Mouse (Mus musculus): ENCODE data around the gene Olig3. TPM values are rescaled to one million over a fixed set of nuclear protein-coding genes. Genes with fewer than 3 reads are reported as not detected.
A peak's percentile ranks its signal among the peaks of the same experiment; 100 is the strongest.

Olig3 gene
- 9.3 and 25.7 TPM in 2 replicates for polyA plus RNA-seq (2015; fragmentation: Nextera tagmentation; extraction: Ambion mirVana)

DNA sequence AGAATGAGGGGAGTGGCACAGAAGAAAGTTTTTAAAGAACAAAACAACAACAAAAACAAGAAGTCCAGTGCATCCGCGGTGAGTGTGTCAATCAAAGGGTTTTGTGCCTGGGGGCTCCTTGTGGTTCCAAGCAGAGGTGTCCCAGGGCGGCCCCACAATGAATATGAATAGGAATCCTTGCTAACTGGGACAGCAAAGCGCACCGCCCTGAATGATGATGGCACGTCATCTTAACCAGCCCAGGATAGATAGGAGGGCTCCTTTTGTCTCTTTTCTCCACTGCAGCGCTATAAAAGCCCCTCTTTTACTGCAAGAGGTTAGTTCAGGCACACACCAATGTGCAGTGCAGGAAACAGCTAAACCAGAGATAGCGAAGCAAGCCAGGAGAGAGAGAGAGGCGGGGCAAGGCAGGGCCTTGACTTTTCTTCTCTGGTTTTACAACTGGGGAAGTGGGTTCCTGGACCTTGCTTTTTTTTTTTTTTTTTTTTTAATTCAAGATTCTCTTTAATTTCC, at the start of gene Olig3:
TSS of gene Olig3 (plus strand) at position 463 of the 513 bp plus-strand sequence.
- Histone ChIP-seq H3K4me3 (replicated peaks) (peak within 1 kb of the TSS; percentile 41), H3K4me2 (replicated peaks) (peak within 1 kb of the TSS; percentile 52), H3K9ac (replicated peaks) (peak within 1 kb of the TSS; percentile 57), H3K36me3 (no peaks in the 10 kb centered on the region), H3K27me3 (peaks cover 98% of the 10 kb centered on the region), H3K9me3 (no peaks in the 10 kb centered on the region), H3K4me1 (replicated peaks) (peaks cover 34% of the 10 kb centered on the region), H3K27ac (0 out of 2 replicates have a peak within 1 kb of the TSS, but pooled peaks have one; percentile 19)
- 0% methylated on average over 9 of the region's 9 CpGs for WGBS
- ATAC-seq = peak; percentile 34; the same call in 1 of the 2 replicates

DNA sequence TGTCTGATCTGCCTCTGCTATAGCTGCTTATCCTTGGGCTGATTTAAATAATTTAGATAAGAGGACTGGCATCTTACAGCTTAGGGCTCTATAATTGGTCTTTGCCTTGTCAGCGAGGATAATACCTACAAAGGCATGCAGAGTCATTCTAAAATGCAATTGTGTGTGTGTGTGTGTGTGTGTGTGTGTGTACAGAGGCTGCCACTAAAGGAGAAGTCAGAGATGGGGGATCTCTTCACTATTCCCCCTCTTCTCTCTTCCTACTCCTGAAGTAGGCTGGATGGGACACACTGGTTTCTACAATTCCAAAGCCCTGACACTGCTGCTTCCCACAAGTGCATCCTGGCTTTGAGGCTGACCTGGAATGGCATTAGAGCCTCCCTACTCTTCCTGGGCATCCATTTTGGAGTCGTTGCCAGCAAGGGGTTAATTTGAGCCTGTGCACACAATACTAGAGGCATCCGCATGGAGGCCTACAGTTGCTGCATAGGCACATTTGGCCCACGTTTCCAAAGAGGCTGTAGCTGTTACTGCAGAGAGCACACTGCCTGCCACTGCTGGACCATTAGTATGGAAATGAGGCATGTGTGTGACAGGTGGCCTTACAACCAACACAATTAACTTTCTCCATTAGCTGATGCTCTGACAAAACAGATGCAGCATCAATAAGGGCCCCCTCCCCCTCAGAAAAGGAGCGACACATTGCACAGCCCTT, 46.5 kb upstream of the Olig3 start:
- no peaks in the 10 kb centered on the region for H3K9me3 ChIP-seq
- H3K36me3 ChIP-seq = no peaks in the 10 kb centered on the region
- H3K27ac ChIP-seq = peak overlapping the region; percentile 67
- no peak overlapping the region for H3K9ac ChIP-seq (replicated peaks)
- WGBS = 4% methylated on average over 5 of the region's 5 CpGs
- peak; percentile 98 for ATAC-seq
- peak overlapping the region; percentile 33 for H3K4me2 ChIP-seq (replicated peaks)
- peaks cover 24% of the 10 kb centered on the region for H3K4me1 ChIP-seq (replicated peaks)
- H3K27me3 ChIP-seq = peaks cover 3% of the 10 kb centered on the region; the same call in 1 of the 2 replicates
- H3K4me3 ChIP-seq (replicated peaks) = no peak overlapping the region

DNA sequence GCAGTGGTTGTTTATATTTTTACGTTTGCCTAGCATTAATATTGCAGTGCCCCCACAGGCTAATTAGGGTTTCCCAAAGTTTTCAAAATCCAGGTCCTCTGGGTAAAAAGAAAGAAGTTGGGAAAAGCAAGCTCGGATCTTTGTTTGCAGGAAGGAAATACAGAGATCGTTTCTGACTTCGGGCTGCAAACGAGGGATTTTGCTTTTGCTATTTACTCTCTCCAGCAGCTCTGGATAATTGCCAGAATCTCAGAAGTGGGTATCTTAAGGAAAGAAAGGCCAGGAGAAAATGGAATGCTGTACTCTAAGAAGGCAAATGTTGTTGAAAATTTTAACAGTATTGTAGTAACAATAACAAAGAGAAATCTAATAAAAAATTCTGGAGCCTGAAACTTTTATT, 45.9 kb upstream of the Olig3 start:
- Histone ChIP-seq H3K36me3 (no peaks in the 10 kb centered on the region), H3K27me3 (peaks cover 3% of the 10 kb centered on the region; the same call in 1 of the 2 replicates), H3K4me3 (replicated peaks) (no peak overlapping the region), H3K9me3 (no peaks in the 10 kb centered on the region), H3K9ac (replicated peaks) (no peak overlapping the region), H3K4me1 (replicated peaks) (peaks cover 24% of the 10 kb centered on the region), H3K27ac (0 out of 2 replicates have a peak overlapping the region, but pooled peaks have one; percentile 12), H3K4me2 (replicated peaks) (peak overlapping the region; percentile 33)
- 18% methylated on average over 5 of the region's 5 CpGs for WGBS
- no peak for ATAC-seq

DNA sequence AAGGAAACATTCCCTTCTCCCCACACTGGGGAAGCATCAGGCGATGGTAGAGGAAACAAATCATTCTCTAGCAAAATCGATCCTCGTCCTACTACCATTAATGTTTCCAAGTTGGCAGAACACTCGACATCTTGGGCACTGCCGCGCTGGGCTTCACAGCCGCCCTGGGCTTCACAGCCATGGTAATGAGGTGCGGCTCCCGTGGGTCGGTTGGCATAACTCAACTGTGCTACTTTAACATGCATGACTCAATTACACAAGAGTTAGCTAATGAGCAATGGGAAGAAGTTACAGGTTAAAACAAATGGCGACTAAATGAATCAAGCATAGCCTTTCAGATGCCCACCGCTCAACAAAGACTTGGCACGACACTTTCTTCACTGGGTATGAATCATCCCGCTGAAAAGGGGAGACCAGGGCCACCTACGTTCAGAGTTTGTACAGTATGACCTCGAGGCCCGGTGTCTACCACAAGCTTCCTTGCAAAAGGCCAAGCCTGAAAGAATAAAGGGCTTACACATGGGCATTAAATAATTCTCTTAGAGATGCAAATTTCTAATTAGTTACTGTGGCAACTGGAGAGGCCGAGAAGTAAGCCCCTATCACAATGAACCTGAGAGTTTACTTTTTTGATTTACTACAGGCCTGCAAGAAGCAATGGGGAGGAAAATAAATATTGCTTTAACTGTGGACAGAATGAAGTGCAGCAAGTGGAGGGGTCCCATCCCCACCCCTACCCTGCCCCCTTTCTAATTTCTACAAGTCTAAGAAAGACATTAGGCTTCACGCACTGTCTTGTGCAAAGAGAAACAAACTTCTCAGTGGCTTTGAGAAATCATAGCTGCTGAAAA, 38.1 kb upstream of the Olig3 start:
- Histone ChIP-seq H3K36me3 (no peaks in the 10 kb centered on the region), H3K4me1 (replicated peaks) (peaks cover 20% of the 10 kb centered on the region), H3K27me3 (peaks cover 30% of the 10 kb centered on the region), H3K9me3 (no peaks in the 10 kb centered on the region), H3K4me2 (replicated peaks) (no peak overlapping the region), H3K27ac (no peak overlapping the region), H3K4me3 (replicated peaks) (no peak overlapping the region), H3K9ac (replicated peaks) (no peak overlapping the region)
- peak; percentile 67; the same call in 1 of the 2 replicates for ATAC-seq
- 53% methylated on average over 19 of the region's 19 CpGs for WGBS

DNA sequence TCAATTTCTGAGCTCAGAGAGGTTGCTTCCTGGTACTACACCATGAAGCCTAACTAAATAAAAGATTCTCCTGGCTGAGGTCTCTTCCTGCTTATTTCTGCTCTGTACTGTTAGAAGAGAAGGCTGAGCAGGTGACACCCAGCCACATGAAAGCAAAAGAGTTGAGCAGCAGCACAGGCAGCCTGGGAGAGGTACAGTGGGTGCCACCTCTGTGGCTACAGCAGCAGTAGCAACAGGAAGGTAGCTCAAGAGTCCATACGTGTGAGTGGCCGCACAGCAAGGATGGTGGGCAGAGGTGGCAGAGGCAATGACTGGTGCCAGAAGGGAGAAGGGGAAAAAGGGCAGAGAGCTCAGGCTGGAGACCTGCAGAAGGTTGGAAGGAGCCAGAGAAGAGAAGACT, 34.6 kb upstream of the Olig3 start:
- no peaks in the 10 kb centered on the region for H3K36me3 ChIP-seq
- no peak overlapping the region for H3K4me2 ChIP-seq (replicated peaks)
- no peak overlapping the region for H3K27ac ChIP-seq
- 93% methylated on average over 2 of the region's 2 CpGs for WGBS
- H3K9me3 ChIP-seq = no peaks in the 10 kb centered on the region
- no peak for ATAC-seq
- H3K27me3 ChIP-seq = peaks cover 30% of the 10 kb centered on the region
- peaks cover 12% of the 10 kb centered on the region for H3K4me1 ChIP-seq (replicated peaks)
- H3K9ac ChIP-seq (replicated peaks) = no peak overlapping the region
- no peak overlapping the region for H3K4me3 ChIP-seq (replicated peaks)

DNA sequence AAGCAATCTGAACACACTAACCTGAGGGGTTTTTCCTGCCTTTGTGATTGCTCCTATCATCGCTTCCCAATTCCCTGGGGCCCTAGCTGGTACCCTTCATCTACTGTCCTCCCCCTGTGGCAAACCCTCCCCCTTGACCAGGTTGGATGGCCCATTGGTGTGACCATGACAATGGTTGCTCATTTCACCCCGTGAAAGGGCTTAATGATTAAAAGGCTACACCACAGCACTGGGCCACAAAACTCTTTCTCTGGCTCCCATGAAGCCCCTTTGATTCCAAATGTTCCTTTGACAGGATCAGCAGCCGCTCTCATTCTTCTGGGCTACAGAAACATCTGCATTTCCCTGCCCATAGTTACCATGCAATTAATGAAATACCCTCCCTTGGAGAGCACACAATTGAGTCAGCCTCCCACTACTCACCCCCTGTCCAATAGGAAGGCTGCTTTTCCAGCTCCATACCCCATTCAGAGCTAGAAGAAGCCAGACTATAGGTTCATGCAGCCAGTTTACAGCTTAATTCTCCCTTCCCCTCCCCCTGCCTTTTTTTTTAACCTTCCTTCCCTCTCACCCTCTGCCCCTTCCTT, 27.0 kb upstream of the Olig3 start:
- ATAC-seq = peak; percentile 87
- Histone ChIP-seq H3K9ac (replicated peaks) (no peak overlapping the region), H3K27me3 (peaks cover 39% of the 10 kb centered on the region), H3K4me3 (replicated peaks) (no peak overlapping the region), H3K27ac (no peak overlapping the region), H3K4me2 (replicated peaks) (no peak overlapping the region), H3K4me1 (replicated peaks) (peaks cover 9% of the 10 kb centered on the region; the same call in 1 of the 2 replicates), H3K36me3 (no peaks in the 10 kb centered on the region), H3K9me3 (no peaks in the 10 kb centered on the region)
- WGBS = 7% methylated on average over 3 of the region's 3 CpGs

DNA sequence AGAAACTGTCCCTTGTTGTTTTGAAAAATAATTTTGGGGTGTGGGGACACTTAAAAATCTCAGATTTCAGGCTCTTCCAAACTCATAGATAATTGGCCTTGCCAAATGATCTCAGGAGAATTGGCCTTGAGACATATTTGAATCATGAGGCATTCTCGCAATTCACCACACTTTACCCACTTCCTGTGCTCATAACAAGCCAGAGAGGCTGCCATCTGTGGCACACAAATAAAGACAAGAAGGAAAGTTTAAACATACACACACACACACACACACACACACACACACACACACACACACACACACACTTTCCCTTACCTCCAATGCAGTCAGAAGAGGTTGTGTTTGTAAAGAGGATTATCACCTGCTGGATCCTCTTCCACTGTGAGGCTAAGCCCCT, 22.9 kb upstream of the Olig3 start:
- H3K4me2 ChIP-seq (replicated peaks) = no peak overlapping the region
- H3K27me3 ChIP-seq = peaks cover 48% of the 10 kb centered on the region
- no peaks in the 10 kb centered on the region for H3K36me3 ChIP-seq
- no peak overlapping the region for H3K9ac ChIP-seq (replicated peaks)
- no peaks in the 10 kb centered on the region for H3K9me3 ChIP-seq
- H3K4me3 ChIP-seq (replicated peaks) = no peak overlapping the region
- no peak overlapping the region for H3K27ac ChIP-seq
- H3K4me1 ChIP-seq (replicated peaks) = peaks cover 11% of the 10 kb centered on the region
- no peak for ATAC-seq
- 76% methylated on average over 1 of the region's 1 CpGs for WGBS

DNA sequence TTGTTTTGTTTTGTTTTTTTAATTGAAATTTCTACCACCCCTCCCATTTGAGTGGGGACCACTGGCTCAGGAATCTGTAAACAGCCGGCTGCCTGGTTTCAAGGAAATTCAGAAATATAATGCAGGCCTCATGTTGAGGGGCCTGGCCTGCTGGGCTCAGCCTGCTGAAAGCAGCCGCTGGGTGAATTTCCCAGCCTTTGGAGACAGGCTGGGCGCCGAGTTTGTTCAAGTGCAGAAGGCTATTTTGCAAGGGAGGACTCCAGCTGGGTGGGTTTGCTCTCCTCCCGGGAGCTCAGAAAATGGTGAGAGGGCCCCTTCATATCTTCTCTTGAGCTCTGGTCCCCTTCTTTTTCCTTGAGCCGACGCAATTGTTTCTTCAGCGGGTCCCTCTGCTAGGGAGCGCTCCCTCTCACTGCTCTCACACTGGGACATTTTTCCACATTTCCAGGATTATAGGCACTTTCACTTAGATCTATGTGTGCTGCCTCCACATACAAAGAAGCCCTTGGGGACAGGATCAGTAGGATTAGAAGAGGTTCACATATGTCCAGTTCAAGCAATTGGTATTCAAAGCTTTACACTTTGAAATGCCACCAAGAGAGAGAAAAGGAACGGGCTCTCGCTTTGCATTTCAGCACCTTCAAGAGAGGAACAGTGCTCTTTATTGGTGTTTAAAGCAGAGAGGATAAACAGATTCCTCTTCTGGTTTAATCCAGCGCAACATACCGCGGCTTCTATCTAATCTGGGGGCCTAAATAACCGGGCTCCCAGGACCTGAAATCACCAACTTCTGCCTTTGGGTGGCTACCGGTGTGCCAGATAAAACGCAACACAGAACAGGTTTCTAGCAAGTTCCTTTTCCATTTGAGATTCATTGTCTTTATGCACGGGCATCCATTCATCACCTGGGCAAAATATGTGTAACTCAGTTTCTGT, 17.4 kb upstream of the Olig3 start:
- H3K4me3 ChIP-seq (replicated peaks) = no peak overlapping the region
- peaks cover 14% of the 10 kb centered on the region for H3K4me1 ChIP-seq (replicated peaks)
- peak; percentile 78 for ATAC-seq
- H3K36me3 ChIP-seq = no peaks in the 10 kb centered on the region
- H3K27me3 ChIP-seq = peaks cover 76% of the 10 kb centered on the region
- H3K27ac ChIP-seq = no peak overlapping the region
- H3K4me2 ChIP-seq (replicated peaks) = peak overlapping the region; percentile 28
- H3K9me3 ChIP-seq = no peaks in the 10 kb centered on the region
- WGBS = 4% methylated on average over 18 of the region's 18 CpGs
- peak overlapping the region; percentile 32; the same call in 1 of the 2 replicates for H3K9ac ChIP-seq (replicated peaks)

DNA sequence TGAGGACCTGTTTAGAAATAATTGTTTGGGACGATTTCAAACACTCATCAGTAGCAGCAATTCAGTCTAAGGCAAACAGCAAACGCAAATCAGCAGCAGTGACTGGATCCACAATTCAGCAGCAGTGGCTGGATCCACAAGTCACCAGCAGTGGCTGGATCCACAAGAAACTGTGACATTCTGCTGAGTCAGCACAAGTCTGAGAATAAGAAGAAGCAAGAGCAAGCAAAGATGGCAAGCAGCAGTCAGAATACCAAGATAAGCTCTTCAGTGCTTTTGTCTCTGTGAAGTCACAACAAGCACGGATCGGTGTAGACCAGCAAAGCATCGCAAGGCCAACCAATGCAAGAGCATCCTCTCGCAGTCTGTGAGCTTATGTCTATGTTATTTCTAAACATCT, 12.3 kb upstream of the Olig3 start:
- Histone ChIP-seq H3K4me3 (replicated peaks) (no peak overlapping the region), H3K9ac (replicated peaks) (no peak overlapping the region), H3K36me3 (no peaks in the 10 kb centered on the region), H3K27ac (no peak overlapping the region), H3K9me3 (no peaks in the 10 kb centered on the region), H3K27me3 (peaks cover 90% of the 10 kb centered on the region), H3K4me1 (replicated peaks) (peaks cover 6% of the 10 kb centered on the region), H3K4me2 (replicated peaks) (no peak overlapping the region)
- ATAC-seq = no peak
- WGBS = 89% methylated on average over 6 of the region's 6 CpGs

DNA sequence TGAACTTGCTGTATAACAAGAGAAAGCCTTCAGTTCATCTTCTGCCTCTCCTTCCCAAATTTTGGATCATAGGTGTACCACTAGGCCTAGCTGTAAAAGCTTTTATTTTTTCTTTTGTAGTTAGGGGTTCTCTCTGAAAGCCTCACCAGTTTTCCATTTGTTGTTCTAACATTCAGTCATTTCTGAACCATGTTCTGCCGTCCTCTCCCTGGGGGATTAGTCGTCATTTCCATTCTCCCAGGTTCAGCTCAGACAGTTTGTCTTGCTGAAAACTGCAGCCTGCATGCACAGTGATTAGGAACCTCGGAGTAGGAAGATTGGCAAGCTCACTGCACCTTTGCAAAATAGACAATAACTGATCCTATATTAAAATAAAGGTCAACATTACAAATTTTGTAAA, 7.0 kb upstream of the Olig3 start:
- Histone ChIP-seq H3K27ac (no peak overlapping the region), H3K27me3 (peaks cover 82% of the 10 kb centered on the region), H3K4me3 (replicated peaks) (no peak overlapping the region), H3K36me3 (no peaks in the 10 kb centered on the region), H3K4me1 (replicated peaks) (peaks cover 15% of the 10 kb centered on the region), H3K9ac (replicated peaks) (no peak overlapping the region), H3K9me3 (no peaks in the 10 kb centered on the region), H3K4me2 (replicated peaks) (no peak overlapping the region)
- ATAC-seq = no peak
- WGBS = 21% methylated on average over 3 of the region's 3 CpGs

Data from midbrain, embryonic 13.5 days (tissue).